Mouse (Mus musculus): ENCODE measurements around the gene Arhgap35.
"Not testable (repeated sequence)": the region's sequence is repeated elsewhere in the genome, so short reads cannot be mapped to it uniquely, and the experiment has no call there.

Arhgap35 gene

DNA sequence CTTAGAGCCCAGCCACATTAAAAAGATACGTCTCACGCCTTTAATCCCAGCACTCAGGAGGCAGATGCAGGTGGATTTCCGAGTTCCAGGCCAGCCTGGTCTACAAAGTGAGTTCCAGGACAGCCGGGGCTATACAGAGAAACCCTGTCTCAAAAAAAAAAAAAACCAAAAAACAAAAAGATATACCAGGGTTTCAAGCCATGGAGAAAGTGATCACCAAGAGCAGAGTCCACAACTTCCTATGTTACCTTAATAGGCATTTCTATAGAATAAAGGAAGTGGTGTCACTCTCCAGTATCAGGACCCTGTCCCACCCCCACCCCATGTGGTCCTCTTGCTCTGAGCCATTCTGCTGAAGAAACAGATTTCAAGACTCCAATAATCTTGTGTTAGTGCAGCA is 8.0 kb downstream of the Arhgap35 start:
- not testable (repeated sequence) for DNase-seq (ENCODE audit: extremely low read depth, insufficient read length, low spot score)

GRCm38 (mm10) chr7:16604141-16604540 is 10.7 kb downstream of the Arhgap35 start:
- no peak for DNase-seq (ENCODE audit: extremely low read depth, insufficient read length, low spot score)

DNA sequence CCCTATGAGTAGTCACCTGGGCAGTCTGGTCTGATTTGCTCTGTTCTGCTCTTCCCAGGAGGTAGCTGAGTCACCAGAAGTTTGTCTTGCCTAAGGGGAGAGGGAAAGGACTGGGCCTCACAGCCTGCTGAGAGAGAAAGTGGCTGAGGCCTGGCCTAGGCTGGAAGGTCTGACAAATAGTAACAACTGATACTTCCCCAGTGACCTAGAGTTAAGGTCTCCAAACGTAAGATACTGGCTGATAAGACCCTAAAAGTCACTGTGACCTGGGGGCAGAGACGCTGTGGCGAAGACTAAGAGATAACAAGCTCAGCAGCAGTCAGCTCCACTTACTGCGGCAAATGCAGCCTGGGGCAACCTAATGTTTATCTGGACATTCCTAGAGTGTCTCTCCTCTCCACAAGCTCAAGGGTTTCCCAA is 13.1 kb downstream of the Arhgap35 start:
- DNase-seq (ENCODE audit: extremely low read depth, insufficient read length, low spot score), result no peak

- no peak for DNase-seq (ENCODE audit: extremely low read depth, insufficient read length, low spot score)
Measured at GRCm38 (mm10) chr7:16599006-16599405, 15.8 kb downstream of the Arhgap35 start.

DNA sequence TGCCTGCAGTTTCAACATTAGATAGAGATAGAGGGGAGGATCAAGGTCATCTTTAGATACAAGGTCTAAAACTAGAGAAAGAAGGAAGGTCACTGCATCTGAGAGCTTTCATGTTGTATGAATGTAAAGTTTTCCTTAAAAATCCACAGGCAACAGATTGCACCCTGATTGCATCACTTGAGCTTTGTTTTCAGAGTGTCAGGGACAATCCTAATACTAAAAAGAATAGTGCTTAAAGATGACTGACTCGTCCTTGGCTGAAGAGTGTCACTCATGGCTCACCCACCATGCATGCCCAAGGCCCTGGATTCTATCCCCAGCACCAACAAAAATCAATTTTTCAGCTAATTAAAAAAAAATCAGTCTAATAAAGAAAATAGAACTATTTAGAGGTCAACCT is 23.5 kb downstream of the Arhgap35 start:
- DNase-seq (ENCODE audit: extremely low read depth, insufficient read length, low spot score), result no peak

DNA sequence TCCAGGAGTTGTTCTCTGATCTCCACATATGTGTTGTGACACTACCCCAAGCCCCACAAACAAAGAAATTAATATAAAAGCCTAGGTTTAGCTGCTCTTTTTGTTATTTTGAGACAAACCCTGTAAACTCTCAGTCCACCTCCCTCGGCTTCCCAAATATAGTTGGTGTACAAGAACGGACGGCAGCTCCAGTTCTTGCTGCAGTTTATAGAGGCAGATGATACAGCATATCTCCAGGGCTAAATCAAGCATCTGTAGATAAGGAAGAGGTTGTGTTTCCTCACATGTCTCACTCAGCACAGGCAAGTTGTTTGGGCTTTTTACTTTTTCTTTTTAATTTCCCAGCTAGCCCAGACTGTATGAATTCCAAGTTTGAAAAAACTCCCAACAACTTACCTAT is 27.1 kb downstream of the Arhgap35 start:
- DNase-seq (ENCODE audit: extremely low read depth, insufficient read length, low spot score), result no peak

DNA sequence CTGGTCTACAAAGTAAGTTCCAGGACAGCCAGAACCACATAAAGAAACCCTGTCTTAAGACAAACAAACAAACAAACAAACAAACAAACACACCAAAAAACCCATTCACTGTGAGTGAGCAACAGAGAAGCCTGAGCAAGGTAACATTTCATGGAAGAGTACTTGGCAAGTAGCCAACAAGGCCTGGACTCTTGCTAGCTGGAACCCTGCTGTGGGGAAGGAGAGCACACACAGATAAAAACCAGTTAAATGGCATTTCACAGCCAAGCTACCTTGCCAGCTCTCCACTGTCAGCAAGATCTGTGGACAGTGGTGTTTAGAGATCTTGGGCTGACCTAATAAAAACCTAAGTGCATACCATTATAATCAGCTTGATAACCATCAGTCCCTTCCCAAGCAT is 30.4 kb downstream of the Arhgap35 start:
- DNase-seq (ENCODE audit: extremely low read depth, insufficient read length, low spot score), result no peak

DNA sequence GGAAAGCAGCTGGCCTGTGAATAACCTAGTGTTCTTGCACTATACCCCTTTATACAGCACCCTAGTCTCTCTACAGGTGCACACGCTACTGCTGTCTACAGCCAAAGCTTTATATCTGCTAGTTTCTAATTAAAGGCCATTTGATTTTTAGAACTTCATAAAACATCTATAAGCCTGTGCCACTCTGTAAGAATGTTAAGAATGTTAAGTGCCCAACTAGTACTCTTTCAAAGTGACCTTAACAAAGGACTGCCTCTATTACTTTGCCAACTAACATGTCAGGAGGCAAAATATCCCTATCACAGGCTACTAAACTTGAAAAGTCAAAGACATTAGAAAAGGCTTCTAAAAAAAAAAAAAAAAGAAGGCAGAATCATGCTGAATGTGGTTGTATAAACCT is 31.0 kb downstream of the Arhgap35 start:
- DNase-seq (ENCODE audit: extremely low read depth, insufficient read length, low spot score), result no peak

- DNase-seq (ENCODE audit: extremely low read depth, insufficient read length, low spot score), result no peak
Measured at GRCm38 (mm10) chr7:16582299-16582698, 32.5 kb downstream of the Arhgap35 start.

DNA sequence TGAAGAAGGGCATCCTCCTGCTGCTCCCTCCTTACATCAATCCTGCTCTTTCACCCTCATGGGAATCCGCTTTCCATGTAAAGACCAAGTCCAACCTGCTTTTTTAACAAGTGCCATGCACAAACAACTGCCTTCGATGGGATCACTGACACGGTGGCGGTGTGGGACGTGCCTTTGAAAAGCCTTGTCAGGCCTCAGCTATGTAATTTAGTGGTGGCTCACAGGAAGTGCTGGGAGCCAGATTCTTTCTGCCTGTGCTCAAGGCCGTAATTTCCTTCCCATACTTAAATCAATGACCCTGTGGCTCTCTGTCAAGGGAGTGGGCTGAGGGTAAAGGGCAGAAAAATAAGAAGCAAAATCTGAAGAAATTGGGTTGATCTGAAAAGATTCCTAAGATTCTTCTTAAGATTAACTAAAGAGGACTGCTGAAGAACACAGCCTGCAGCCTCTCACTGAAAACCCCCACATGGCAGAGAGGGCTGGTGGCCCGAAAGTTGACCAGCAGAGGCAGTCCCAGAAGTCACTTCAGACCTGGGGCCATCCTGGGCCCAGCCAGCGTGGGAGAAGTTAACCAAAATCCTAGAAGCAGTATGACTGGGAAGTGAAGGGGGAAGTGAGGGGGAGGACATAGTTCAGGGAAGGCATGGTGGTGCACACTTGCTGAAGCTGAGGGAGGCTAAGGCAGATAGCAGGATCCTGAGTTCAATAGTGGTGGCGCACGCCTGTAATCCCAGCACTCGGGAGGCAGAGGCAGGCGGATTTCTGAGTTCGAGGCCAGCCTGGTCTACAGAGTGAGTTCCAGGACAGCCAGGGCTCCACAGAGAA is 33.3 kb downstream of the Arhgap35 start:
- DNase-seq (ENCODE audit: extremely low read depth, insufficient read length, low spot score), result peak; percentile 40

- no peak for DNase-seq (ENCODE audit: extremely low read depth, insufficient read length, low spot score)
Measured at GRCm38 (mm10) chr7:16576719-16577118, 38.1 kb downstream of the Arhgap35 start.

DNA sequence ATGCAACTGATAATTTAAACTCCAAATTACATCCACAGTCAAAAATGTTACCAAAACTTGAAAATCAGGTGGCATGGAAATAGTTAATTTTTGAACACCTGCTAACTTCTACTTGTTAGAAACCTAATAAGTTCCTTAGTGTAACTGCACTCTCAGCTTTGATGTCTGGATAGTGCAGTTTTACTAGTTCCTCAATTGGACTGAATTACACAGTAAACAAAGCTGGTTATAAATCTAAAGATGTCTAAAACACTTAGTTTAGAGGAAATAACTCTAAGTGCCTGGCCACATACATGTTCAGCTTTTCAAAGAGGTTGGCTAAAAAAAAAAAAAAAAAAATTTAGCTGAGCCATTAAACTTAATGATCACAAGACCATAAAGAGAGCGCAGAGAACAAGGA is 43.6 kb downstream of the Arhgap35 start:
- no peak for DNase-seq (ENCODE audit: extremely low read depth, insufficient read length, low spot score)

DNA sequence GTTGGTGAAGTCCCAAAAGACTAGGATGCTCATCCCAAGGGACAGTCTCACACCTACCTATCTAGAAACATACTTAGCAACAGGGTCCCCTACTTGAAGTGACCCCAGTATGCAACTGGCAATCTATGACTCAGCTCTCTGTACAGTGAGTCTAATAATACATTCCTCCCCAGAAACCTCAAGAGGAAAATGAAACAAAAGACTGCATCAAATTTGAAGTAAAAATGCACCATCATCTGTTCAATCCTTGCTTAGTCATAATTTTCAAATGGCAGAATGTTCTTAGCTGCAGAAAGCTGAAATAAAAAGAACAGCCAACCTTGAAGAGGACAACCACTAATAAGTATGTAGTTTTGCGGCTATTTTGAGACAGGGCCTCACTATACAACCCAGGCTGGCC is 44.1 kb downstream of the Arhgap35 start:
- peak; percentile 11 for DNase-seq (ENCODE audit: extremely low read depth, insufficient read length, low spot score)

DNA sequence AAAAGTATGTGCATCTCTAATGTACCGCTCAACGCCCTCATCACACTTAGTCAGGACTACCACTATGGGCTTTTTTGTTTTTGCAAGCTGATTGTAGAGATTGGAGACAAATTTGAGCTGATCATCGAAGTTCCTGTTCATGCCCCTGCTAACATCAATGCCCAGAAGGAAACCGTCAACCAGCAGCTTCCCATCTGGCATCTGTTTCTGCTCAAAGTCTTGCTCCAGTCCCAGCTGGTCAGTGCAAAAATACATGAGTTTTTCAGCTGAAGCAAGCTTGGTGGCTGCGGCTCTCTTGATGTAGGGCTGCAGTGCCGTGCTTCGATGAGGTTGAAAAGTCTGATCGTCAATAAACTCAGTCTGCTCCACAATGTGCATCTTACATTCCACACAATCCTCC is 50.3 kb downstream of the Arhgap35 start:
- DNase-seq (ENCODE audit: extremely low read depth, insufficient read length, low spot score), result no peak

DNA sequence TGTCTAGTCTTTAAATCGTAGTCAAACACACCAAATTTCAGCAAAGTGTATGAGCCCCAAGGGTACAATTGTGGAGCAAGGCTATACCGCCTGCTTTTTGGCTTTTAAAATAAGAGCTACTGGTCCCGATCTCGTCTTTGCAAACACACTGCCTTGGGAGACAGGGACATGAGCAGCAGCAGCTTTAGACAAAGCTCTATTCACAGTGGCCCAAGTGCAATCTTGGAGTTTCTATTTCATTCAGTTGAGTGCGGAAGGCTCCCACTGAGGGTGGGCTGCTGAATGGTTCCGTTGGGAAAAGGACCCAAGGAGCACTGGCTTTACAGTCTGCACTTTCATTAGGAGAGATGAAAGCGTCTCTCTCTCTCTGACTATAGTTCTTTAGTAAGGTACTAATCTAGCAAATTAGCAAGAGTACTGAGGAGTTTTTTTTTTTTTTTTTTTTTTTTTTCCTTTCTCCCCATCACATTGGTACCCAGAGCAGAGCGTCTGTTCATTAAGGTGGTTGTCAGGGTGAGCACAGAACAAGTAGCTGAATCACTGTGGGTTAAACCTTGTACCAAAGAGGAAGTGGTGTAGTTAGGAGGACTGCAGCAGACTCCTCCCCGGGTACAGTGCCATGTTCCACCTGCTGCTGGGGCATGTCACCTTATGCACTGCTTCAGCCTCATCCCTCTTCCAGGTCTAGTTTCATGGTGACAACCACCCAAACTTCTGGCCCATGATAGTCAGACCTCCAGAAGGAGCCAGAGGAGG is 56.8 kb downstream of the Arhgap35 start:
- no peak for DNase-seq (ENCODE audit: extremely low read depth, insufficient read length, low spot score)

DNA sequence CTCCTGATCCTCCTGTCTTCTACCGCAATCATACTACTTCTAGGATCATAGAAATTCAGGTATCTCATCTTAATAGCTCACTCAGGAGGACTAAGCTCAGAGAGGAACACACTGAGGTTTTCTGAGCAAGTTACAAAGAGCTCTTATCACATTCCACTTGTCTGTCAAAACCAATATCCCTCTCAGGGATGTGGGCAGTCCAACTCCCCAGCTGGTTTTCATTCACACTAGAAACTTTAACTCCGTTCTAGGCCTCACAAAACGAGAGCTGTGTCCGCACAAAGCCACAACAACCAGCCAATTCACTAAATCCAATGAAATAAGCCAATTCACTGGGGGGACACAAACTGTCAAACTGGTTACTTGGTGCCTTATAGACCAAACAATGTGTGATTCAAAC is 57.5 kb downstream of the Arhgap35 start:
- DNase-seq (ENCODE audit: extremely low read depth, insufficient read length, low spot score), result no peak

- DNase-seq (ENCODE audit: extremely low read depth, insufficient read length, low spot score), result no peak
Measured at GRCm38 (mm10) chr7:16554215-16554614, 60.6 kb downstream of the Arhgap35 start.

- no peak for DNase-seq (ENCODE audit: extremely low read depth, insufficient read length, low spot score)
Measured at GRCm38 (mm10) chr7:16551581-16551980, 63.2 kb downstream of the Arhgap35 start.

DNA sequence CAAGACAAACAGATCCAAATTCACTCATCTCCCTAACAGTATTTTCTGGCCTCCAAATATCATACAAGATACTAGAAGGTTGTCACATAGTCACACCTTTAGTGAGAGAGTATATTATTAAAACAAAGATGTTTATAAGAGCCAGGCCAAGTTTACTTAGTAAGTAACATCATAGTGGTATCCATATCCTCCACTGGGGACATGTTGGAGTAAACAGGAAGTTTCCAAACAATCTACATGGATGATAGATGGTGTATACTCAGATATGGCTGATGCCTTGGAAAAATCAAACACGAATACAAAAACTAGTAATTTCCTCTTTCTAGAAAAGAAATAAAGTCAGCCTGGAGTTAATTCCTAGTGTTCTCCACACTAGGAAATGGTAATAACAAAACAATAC is 65.5 kb downstream of the Arhgap35 start:
- no peak for DNase-seq (ENCODE audit: extremely low read depth, insufficient read length, low spot score)

- DNase-seq (ENCODE audit: extremely low read depth, insufficient read length, low spot score), result no peak
Measured at GRCm38 (mm10) chr7:16544770-16545169, 70.0 kb downstream of the Arhgap35 start.

GRCm38 (mm10) chr7:16537220-16537903 is 77.4 kb downstream of the Arhgap35 start:
- no peak for DNase-seq (ENCODE audit: extremely low read depth, insufficient read length, low spot score)

Measured in 3134 (cell line).